Mouse (Mus musculus): ENCODE data around the gene Tagln2. TPM values are rescaled to one million over a fixed set of nuclear protein-coding genes. Genes with fewer than 3 reads are reported as not detected.
A peak's percentile ranks its signal among the peaks of the same experiment; 100 is the strongest.

Gene Tagln2
- polyA plus RNA-seq, 1 experiment = 393 TPM

DNA sequence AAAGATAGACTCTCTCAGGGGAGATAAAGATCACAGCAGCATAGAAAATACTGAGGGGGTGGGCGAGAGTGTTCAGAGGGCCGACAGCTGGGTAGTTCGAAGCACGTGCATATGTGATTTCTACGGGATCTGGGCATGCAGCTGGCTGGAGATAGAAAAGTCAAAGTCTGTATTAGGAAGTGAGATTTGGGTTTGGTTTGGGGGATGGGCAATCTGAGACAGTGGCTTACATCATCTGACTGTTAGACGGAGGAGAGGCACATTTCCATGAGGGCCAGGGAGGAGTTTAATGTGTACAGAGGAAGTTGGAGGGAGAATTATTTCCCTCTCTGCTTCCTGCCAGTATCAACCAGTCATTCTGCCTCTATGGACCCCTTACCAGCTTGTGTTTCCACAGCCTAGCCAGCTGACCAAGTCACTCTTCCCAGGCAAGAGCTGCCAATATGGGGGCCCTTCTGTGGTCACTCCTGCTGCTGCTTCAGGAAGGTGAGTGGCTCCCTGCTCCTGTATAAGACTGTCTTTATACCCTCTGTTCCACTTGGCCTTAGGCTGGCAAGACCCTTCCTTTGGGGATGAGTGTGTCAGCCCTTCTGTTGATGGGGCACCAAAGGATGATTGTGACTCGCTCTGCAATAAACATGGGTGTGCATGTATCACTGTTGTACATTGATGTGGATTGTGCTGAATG is 24.6 kb upstream of the Tagln2 start, which contains the start of gene Slamf9:
Gene Slamf9 (plus strand): TSS at position 305 of the 688 bp plus-strand sequence.
- H3K79me2 ChIP-seq (ENCODE audit: control insufficient read depth, insufficient read depth) = no peaks in the 10 kb centered on the region
- TF ChIP-seq CEBPB (IDR thresholded peaks at IDR 0.05; ENCODE audit: insufficient read depth, poor library complexity, severe bottlenecking) (no peak), E2F4 (IDR thresholded peaks at IDR 0.05; ENCODE audit: insufficient read depth) (no peak), REST (IDR thresholded peaks at IDR 0.05; ENCODE audit: insufficient read depth, insufficient read length) (no peak), TCF12 (IDR thresholded peaks at IDR 0.05; ENCODE audit: insufficient read depth, poor library complexity, severe bottlenecking) (no peak)
- H3K4me2 ChIP-seq (ENCODE audit: low read depth) = peak within 1 kb of the TSS; percentile 44
- no peaks in the 10 kb centered on the region for H3K36me3 ChIP-seq (ENCODE audit: control insufficient read depth, insufficient read depth)
- no peak within 1 kb of the TSS for H3ac ChIP-seq (ENCODE audit: control insufficient read depth, insufficient read length)
- no peaks in the 10 kb centered on the region for H3K27me3 ChIP-seq (ENCODE audit: control insufficient read depth, insufficient read depth, insufficient read length)
- no peak within 1 kb of the TSS for H3K4me3 ChIP-seq

DNA sequence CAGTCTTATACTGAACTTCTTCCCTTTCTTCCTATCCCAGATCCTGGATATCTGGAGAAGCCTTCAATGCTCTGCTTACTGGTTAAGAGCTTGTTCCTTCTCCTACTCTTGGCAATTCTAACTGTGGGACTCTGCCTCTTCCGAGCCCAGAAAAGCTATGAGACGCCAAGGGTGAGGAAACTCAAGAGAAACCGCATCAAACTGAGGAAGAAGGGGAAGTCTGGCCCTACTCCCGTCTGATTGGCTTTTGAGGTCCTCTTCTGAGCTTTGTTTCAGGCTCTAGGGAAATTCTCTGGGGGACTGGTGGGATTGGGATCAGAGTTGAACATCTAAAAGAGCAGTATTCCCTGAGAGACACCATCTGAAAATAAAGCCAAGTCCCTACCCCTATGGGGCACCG is 21.8 kb upstream of the Tagln2 start:
- Histone ChIP-seq H3ac (ENCODE audit: control insufficient read depth, insufficient read length) (no peak overlapping the region), H3K79me2 (ENCODE audit: control insufficient read depth, insufficient read depth) (no peaks in the 10 kb centered on the region), H3K4me3 (no peak overlapping the region), H3K27me3 (ENCODE audit: control insufficient read depth, insufficient read depth, insufficient read length) (no peaks in the 10 kb centered on the region), H3K36me3 (ENCODE audit: control insufficient read depth, insufficient read depth) (no peaks in the 10 kb centered on the region), H3K4me2 (ENCODE audit: low read depth) (no peak overlapping the region)
- TF ChIP-seq TCF12 (IDR thresholded peaks at IDR 0.05; ENCODE audit: insufficient read depth, poor library complexity, severe bottlenecking) = no peak

DNA sequence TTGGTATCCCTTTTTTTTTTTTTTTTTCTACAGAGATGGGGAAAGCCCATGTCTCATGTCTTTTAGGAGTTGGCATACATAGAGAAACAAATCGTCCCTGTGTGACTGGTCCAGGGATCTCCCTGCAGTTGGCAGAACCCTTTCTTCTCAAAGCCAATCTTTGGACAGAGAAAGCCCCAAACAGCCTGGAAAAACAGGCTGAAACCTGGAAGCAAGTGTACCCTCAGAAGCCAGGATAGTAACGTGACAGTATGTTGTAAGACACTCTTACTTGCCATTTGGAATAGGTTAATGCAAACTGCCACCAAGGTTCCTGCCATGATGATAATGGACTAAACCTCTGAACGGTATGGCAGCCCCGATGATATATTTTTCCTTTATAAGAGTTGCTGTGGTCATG is 19.5 kb upstream of the Tagln2 start:
- Histone ChIP-seq H3K4me2 (ENCODE audit: low read depth) (no peak overlapping the region), H3ac (ENCODE audit: control insufficient read depth, insufficient read length) (no peak overlapping the region), H3K4me3 (no peak overlapping the region), H3K36me3 (ENCODE audit: control insufficient read depth, insufficient read depth) (no peaks in the 10 kb centered on the region), H3K79me2 (ENCODE audit: control insufficient read depth, insufficient read depth) (no peaks in the 10 kb centered on the region), H3K27me3 (ENCODE audit: control insufficient read depth, insufficient read depth, insufficient read length) (no peaks in the 10 kb centered on the region)
- no peak for TF ChIP-seq MYOD1 (IDR thresholded peaks at IDR 0.05; ENCODE audit: control insufficient read depth in 1 of 3, insufficient read length in 2 of 3, low read depth in 2 of 3)
- TF ChIP-seq CEBPB (IDR thresholded peaks at IDR 0.05; ENCODE audit: insufficient read depth, poor library complexity, severe bottlenecking) = no peak
- no peak for TF ChIP-seq POLR2AphosphoS2 (IDR thresholded peaks at IDR 0.05; ENCODE audit: insufficient read length, low read depth)
- no peak for TF ChIP-seq TCF12 (IDR thresholded peaks at IDR 0.05; ENCODE audit: insufficient read depth, poor library complexity, severe bottlenecking)
- TF ChIP-seq REST (IDR thresholded peaks at IDR 0.05; ENCODE audit: insufficient read depth, insufficient read length) = no peak
- no peak for TF ChIP-seq MAX (IDR thresholded peaks at IDR 0.05; ENCODE audit: low read depth)
- TF ChIP-seq SRF (IDR thresholded peaks at IDR 0.05; ENCODE audit: control insufficient read depth, insufficient read length, low read depth) = no peak
- TF ChIP-seq E2F4 (IDR thresholded peaks at IDR 0.05; ENCODE audit: insufficient read depth) = no peak
- no peak for TF ChIP-seq TCF3 (IDR thresholded peaks at IDR 0.05; ENCODE audit: insufficient read length, low read depth)
- TF ChIP-seq MYOG (IDR thresholded peaks at IDR 0.05; ENCODE audit: control insufficient read depth in 1 of 3, insufficient read depth in 1 of 3, insufficient read length in 2 of 3, low read depth in 2 of 3) = no peak
- no peak for TF ChIP-seq POLR2A (IDR thresholded peaks at IDR 0.05; ENCODE audit: insufficient read length, low read depth)
- no peak for TF ChIP-seq USF1 (IDR thresholded peaks at IDR 0.05; ENCODE audit: low read depth)

DNA sequence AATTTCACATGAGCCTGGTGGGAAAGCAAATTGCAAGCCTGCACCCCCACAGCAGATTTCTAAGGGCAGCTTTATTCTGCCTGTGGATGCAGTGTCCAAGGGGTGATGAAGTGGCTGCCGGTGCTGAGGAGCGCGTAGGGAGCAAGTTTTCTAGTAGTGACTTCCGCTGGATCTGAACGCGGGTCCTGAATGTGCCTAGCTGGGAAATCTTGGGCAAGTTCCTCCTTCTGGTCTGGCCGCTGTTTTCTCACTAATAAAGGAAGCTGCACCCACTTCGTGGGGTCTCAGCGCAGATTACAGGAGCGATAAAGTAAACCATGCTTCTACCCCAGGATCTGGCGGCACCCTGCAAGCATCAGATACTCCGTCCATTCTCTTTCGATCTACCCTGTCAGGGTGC is 18.7 kb upstream of the Tagln2 start:
- Histone ChIP-seq H3K4me3 (peak overlapping the region; percentile 29), H3K36me3 (ENCODE audit: control insufficient read depth, insufficient read depth) (no peaks in the 10 kb centered on the region), H3ac (ENCODE audit: control insufficient read depth, insufficient read length) (no peak overlapping the region), H3K27me3 (ENCODE audit: control insufficient read depth, insufficient read depth, insufficient read length) (no peaks in the 10 kb centered on the region), H3K79me2 (ENCODE audit: control insufficient read depth, insufficient read depth) (no peaks in the 10 kb centered on the region), H3K4me2 (ENCODE audit: low read depth) (no peak overlapping the region)
- TF ChIP-seq TCF12 (IDR thresholded peaks at IDR 0.05; ENCODE audit: insufficient read depth, poor library complexity, severe bottlenecking) (no peak), POLR2AphosphoS2 (IDR thresholded peaks at IDR 0.05; ENCODE audit: insufficient read length, low read depth) (no peak), REST (IDR thresholded peaks at IDR 0.05; ENCODE audit: insufficient read depth, insufficient read length) (no peak), USF1 (IDR thresholded peaks at IDR 0.05; ENCODE audit: low read depth) (no peak), POLR2A (IDR thresholded peaks at IDR 0.05; ENCODE audit: insufficient read length, low read depth) (no peak), MAX (IDR thresholded peaks at IDR 0.05; ENCODE audit: low read depth) (no peak), SRF (IDR thresholded peaks at IDR 0.05; ENCODE audit: control insufficient read depth, insufficient read length, low read depth) (no peak), CEBPB (IDR thresholded peaks at IDR 0.05; ENCODE audit: insufficient read depth, poor library complexity, severe bottlenecking) (no peak)

DNA sequence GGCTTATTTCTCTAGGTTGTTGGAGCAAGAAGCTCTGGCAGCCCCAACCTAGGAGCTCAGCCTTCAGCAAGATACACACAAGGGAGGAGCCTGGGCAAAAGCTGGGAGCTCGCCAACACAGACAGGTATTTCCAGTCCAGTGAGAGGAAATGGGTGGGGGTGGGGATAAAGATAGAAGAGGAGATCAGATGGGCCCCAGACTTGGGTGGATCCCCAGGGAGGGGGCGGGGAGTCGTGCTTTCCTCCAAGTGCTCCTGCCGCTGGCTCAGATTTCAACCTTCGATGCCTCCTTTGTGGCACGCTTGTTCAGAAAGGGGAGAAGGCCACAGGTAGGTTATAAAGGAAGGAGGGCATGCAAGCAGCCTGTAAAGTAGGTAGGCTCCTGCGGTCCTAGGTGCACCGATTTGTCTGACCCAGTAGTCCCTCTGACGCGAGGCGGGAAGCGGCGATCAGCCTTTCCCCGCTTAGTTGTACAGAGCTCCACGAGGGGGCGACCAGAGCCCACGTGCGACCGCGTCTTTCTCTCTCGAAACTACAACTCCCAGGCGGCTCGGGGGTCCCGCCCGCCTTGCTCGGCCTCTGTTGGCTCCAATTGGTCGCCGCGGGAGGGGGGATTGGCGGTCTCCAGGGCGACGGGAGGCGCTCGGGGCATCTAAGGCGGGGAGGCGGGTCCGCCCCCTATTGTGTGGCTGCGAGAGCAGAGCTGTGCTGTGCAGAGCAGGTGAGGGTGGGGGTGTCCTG is 18.1 kb upstream of the Tagln2 start, which contains the start of gene Igsf9:
Gene Igsf9 (plus strand): TSS at position 249 of the 741 bp plus-strand sequence.
- Histone ChIP-seq H3K36me3 (ENCODE audit: control insufficient read depth, insufficient read depth) (no peaks in the 10 kb centered on the region), H3K4me3 (peak within 1 kb of the TSS; percentile 29), H3K27me3 (ENCODE audit: control insufficient read depth, insufficient read depth, insufficient read length) (no peaks in the 10 kb centered on the region), H3K4me2 (ENCODE audit: low read depth) (peak within 1 kb of the TSS; percentile 96), H3ac (ENCODE audit: control insufficient read depth, insufficient read length) (no peak within 1 kb of the TSS), H3K79me2 (ENCODE audit: control insufficient read depth, insufficient read depth) (no peaks in the 10 kb centered on the region)
- TF ChIP-seq TCF3 (IDR thresholded peaks at IDR 0.05; ENCODE audit: insufficient read length, low read depth) (no peak), MAX (IDR thresholded peaks at IDR 0.05; ENCODE audit: low read depth) (no peak), TCF12 (IDR thresholded peaks at IDR 0.05; ENCODE audit: insufficient read depth, poor library complexity, severe bottlenecking) (no peak), REST (IDR thresholded peaks at IDR 0.05; ENCODE audit: insufficient read depth, insufficient read length) (no peak)
